Mouse (Mus musculus) liver, embryonic 14.5 days (tissue): Measurements from ENCODE around the gene Zbtb41.

Experiments
- CTCF ChIP-seq: IDR thresholded peaks from 2 replicates; pipeline ENCODE4 v1.5.1; 2016; ENCODE audit warnings: antibody characterized with exemption, low read depth, control low read depth
- EP300 ChIP-seq: IDR thresholded peaks from 2 replicates; pipeline ENCODE4 v1.6.1; 2016; ENCODE audit warnings: antibody characterized with exemption, low read depth

GRCm38 (mm10) chr1:139496212-139496611 lies 74.1 kb downstream of the Zbtb41 start:
- TF ChIP-seq CTCF, result no peak
- no peak for TF ChIP-seq EP300
